Mouse (Mus musculus): Measurements from ENCODE around the gene Trip12. TPM values are rescaled to one million over a fixed set of nuclear protein-coding genes. Genes with fewer than 3 reads are reported as not detected.

Gene Trip12
- total RNA-seq, 2 experiments from 2014 or later, result 67.4 to 127 TPM

GRCm38 (mm10) chr1:84694688-84695474 is 145.4 kb downstream of the Trip12 start:
- ATAC-seq (replicated peaks; ENCODE audit: low FRiP score, poor library complexity, severe bottlenecking), result no peak

- no peak for ATAC-seq (replicated peaks; ENCODE audit: low FRiP score, poor library complexity, severe bottlenecking)
Observed at GRCm38 (mm10) chr1:84677910-84678309, 162.4 kb downstream of the Trip12 start.

Other genes with a start within 250 kb of the Trip12 start
- not detected in 2 replicates for gene Dner, start 144.3 kb downstream of the Trip12 start, total RNA-seq (2015; ENCODE audit: low replicate concordance)
- gene Dner, start 144.3 kb downstream of the Trip12 start, total RNA-seq (2017; ENCODE audit: low replicate concordance), result not detected in 2 replicates
- not detected in 2 replicates for gene Fbxo36, start 675 bp downstream of the Trip12 start, total RNA-seq (2015; ENCODE audit: low replicate concordance)
- gene Fbxo36, start 675 bp downstream of the Trip12 start, total RNA-seq (2017; ENCODE audit: low replicate concordance), result 1.7 and 2.0 TPM in 2 replicates
- gene Slc16a14, start 94.6 kb upstream of the Trip12 start, total RNA-seq (2015; ENCODE audit: low replicate concordance), result not detected in 2 replicates
- not detected in 2 replicates for gene Slc16a14, start 94.6 kb upstream of the Trip12 start, total RNA-seq (2017; ENCODE audit: low replicate concordance)

Measured in erythroblast, adult 5-6 weeks (primary cell).